Mouse (Mus musculus): ENCODE measurements around the gene Zfp683.

GRCm38 (mm10) chr4:134106105-134106504, 52.5 kb downstream of the Zfp683 start:
- no peak for TF ChIP-seq POLR2A (IDR thresholded peaks at IDR 0.05; ENCODE audit: borderline replicate concordance, insufficient read depth, low read length)
- no peak for TF ChIP-seq CTCF (IDR thresholded peaks at IDR 0.05; ENCODE audit: borderline replicate concordance, insufficient read depth, low read depth, low read length)
